Mouse (Mus musculus): ENCODE data around the gene Slc9a3.

DNA sequence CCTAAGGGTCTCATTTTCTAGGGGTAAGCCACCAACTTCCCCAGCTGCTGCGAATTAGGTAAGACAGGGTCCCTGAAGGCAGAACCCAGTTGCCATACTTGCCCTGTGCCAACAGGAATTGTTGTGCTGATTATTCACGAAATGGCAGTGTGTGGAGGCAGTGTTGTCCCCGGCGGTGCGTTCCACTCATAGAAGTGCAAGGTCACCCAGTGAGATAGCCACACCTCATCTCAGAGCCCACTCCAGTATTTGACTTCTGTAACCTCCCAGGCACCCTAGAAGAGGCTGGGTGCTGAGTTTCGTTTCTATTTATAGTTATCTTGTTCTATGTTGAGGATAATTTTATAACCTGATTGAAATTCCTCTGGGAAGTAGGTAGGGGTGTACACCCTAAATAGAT is 22.3 kb upstream of the Slc9a3 start:
- TF ChIP-seq EP300 (optimal IDR thresholded peaks at IDR 0.05), result no peak
- TF ChIP-seq CTCF (IDR thresholded peaks at IDR 0.05; ENCODE audit: low read depth), result no peak

Data from stomach, postnatal 0 days (tissue).